Mouse (Mus musculus): ENCODE measurements around the gene Tspan3. TPM values are rescaled to one million over a fixed set of nuclear protein-coding genes. Genes with fewer than 3 reads are reported as not detected.

Gene Tspan3
- total RNA-seq, 2 experiments from 2014 or later: 126 to 152 TPM

DNA sequence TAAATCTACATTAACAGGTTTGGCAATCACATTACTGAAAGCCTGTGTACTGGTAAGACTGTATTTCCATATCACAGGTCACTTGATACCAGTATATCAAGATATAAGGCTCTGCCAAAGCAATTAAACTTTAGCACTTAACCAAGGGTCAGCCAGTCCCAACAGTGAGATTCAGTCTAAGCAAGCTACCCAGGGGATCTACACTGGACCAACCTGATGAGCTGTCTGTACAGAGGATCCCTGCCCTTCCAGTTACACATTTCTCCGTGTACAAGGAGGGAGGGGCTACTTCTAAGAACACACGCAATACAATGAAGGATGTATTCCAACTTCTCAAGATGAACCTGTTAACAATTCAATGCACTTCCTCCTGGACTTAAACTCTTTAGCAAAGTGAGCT lies 7.2 kb downstream of the Tspan3 start:
- DNase-seq: no peak

DNA sequence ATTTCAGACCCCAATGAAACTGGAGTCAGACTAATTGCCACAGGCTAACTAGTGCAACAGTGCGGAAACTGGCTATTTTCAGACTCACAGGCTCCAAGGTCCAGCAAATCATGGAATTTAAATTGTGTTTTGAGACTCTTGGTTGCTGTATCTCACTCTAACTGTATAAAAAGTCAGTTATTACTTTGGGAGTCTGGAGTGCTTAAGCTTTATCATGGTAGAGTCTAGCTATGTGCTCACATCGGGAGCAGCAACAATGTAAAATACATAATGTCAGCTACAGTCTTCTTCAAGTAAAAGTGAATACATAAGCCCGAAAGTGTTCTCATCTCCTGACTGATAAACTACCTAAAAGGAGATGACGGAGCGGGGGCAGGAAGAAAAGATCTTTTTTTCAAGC lies 10.7 kb downstream of the Tspan3 start:
- DNase-seq: no peak

DNA sequence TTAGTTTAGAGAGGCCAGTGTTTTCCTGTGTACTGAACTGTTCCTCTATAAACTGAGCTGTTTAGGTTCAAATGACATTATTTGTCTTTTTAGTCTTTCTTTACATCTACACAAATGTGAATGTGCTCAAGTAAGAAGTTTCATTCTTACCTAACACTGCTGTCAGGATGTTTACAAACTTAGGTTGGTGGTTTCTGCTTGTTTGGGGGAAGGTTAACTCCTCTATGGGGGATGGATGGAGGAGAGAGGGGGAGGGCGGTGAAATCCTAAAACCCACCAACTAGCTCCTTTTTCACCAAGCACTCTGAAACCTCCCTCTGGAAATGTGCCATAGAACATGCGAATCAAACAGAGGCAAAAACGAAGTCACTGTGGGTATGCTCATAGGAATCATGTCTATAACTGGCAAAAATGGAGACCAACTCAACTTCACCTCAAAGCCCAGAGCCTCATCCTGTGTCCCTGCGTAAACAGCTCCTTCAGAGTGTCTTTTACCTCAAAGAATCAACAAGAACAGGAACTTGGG lies 12.7 kb downstream of the Tspan3 start:
- DNase-seq: no peak

DNA sequence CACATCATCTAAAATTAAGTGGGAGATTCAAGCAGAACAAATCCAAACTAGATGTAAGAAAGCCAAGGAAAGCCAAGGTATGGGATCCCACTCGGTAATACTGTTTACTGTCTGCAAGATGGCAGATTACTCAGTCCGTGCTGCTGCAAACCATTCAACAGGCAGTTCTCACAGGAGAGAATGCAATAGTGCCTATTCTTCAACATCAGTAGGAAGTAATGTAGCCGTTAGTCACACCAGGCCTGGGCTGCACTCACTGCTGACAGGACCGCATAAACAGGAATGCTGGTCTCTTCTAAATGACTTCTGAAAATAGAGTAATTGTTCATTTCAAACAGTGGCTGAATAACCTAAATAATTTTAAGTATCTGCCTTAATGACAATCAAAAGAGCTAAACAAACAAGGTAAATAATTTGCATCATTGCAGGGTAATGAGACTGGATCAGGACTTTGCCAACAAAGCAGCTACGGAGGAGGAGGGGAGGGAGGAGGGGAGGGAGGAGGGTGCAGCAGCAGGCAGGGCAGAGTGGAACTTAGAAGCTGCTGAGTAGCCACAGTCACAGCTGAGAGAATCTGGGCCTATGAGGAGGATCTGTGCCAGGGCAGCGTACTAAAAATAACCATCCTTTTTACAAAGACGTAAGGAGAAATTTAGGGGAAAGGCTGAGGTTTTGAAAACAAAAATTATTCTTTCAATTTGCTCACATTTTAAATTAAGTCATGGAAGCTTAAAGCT lies 13.4 kb downstream of the Tspan3 start:
- peak; percentile 57 for DNase-seq

DNA sequence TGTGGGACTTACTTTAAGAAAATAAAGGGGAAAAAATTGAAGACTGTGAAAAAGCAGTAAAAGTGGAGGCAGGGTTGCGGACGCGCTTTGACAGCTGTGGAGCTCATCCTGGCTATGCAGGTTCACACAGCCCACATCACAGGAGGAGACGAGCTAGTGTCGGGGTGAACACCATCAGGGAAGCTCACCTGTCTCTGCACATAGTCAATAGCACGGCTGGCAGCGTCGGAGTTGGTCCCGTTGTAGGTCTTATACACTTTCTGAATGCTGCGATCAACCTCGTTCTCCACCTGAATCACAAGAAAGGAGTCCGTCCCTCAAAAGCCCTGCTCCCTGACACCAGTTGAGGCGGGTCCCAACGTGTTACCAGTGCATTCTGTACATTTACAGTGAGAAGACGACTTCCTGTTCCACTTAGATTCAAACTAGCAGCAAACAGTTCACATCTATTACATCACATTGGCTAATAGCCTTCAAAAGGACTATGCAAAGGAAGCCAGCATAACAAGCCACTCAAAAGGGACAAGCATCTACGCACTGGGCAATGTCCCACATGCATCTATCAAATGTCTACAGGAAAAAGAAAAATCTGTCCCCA lies 18.9 kb downstream of the Tspan3 start:
- DNase-seq: no peak

DNA sequence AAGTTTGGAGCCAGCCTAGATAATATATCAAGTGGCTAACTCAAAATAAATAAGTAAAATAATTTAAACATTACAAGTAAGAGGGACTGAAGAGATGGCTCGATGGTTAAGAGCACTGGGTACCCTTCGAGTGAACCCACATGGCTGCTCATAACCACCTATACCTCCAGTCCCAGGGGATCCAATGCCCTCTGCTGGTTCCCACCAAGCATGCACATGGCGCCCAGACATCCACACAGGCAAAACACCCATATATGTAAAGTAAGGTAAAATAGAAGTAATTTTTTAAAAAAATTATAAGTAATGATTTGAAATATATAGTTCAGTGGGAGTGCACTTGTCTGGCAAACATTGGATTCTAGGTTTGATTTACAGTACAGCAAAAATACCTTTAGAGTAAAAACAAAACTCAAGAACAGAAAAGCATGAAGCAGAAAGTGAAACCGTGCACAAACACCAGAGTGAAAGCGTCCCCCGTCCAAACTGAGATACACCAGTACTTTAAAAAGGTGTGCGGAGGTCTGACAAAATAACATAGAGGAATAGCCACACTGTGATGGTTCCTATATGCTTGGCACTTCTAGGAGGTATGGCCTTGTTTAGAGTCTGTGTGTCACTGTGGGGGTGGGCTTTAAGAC lies 20.8 kb downstream of the Tspan3 start:
- no peak for DNase-seq

DNA sequence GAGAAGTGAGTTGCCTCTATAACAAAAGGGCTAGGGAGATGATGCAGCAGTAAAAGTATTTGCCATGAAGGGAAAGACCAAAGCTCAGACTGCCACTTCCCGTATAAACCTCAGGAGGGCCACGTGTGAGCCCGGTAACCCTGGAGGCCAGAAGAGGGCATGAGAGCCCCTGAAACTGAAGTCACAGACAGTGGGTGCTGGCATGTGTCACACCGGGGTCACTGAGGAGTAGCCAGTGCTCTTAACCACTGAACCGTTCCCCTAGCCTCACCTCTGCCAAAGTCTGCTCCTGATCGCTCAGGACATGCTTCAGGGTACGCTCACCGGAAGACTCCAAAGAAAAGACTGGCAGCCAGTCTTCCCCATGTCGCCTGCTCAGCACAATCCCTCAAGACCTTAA lies 23.5 kb downstream of the Tspan3 start:
- no peak for DNase-seq

DNA sequence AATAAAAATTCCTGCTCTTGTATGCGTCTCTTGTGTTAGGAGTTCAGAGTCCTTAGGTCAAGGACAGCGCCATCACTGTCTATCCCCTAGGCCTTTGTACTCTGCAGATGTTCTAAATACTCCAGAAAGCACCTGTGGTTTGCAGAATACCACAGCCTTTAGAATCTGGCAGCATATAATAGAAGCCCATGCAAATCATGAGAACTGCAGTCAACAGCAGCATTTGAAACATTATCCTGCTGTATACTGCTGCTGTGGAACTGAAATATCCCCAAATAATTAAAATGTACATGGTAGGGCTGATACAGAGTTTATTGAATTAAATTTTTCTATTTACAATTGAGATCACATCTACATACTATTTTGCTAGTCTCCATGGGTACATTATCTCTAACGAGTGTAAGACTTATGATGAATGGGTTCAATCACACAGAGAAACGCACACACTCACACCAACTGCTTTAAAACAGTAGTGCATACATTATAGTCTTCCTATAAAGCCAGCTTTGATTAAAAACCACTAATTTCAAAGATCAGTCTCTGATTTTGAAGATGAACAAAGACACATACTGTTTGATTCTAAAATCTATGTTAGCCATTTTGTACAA lies 29.6 kb downstream of the Tspan3 start:
- no peak for DNase-seq

DNA sequence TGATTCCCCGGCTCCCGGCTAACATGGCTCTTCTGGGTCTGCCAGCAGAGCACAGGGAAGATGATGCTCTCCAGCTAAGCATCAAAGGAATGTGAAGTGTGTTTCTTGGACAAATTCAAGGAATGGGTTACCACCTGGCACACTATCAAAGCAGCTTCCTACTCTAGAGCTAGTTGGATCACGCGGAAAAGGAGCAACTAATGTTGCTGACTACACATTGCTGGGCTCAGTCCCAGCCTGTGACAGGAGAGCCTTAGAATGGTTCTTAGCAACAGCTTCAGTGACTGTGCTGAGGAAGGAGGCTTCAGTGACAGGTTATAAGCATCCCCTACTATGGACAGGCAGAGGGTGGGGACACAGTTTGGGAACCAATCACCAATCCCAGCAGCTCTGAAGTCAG lies 30.7 kb downstream of the Tspan3 start:
- DNase-seq: no peak

DNA sequence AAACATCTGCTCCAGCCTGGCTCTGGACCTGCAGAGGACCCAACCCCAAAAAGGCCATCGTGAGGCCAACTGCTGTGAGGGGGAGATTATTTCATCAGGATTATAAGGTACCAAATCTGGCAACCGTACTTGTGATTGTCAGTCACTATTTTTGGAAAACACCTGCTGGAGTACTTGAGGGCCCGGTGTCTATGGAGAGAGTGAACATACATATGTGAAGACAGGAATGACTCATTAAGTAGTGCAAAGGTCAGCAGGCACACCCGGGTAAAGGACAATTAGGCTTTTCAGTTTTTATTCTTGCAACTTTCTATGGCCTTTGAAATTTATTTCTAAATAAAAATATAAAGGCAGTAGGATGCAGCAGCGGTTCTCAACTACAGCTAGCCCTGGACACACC lies 31.3 kb downstream of the Tspan3 start:
- DNase-seq: no peak

DNA sequence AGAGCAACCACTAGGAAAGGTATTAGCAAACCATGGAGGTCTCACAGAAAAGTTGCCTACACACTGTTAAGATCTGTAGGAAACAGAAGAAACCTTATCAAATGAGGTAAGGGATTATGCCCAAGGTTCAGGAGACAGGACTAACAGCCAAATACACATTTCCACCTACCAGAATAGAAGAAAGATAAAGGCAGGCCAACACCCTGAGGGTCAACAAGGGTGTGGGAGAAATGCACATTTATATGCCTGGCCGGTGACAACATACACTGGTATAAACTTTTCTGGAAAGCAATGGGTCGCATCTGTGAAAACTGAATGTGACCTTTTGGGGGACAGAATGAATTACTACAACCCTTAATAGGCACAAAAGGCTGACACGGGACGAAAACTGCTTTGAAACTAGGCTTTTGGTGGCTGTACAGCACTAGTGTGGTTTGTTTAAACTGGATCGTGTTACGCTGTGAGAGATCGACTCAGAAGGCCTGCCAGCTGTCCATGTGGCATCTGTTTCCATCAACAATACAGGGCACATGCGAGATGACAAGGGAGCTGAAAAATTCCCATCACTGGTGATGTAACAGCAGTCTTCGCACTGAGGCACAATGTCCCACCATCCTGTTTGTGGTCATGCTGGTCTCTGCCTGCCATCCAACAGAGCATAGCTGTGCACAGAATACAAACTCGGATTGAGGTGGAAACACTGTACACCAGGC lies 33.3 kb downstream of the Tspan3 start:
- DNase-seq: no peak

DNA sequence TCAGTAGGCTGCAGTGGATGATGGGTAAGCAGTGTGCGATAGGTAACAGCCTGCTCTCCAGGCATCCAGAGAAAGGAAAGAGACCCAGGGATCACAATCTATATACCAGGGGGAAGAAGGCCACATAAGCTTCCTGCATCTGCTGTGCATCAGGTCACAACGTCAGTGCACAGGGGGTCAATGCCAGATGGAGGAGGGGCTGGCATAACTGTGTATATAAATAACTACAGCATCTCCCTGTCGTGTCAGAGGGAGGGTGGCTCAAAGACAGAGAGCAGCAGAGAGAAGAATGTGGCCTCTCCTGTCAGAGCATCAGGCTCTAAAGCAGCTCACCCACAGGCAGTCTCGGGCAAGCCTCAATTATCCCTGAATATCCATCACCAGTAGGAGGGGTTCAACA lies 34.7 kb downstream of the Tspan3 start:
- no peak for DNase-seq

DNA sequence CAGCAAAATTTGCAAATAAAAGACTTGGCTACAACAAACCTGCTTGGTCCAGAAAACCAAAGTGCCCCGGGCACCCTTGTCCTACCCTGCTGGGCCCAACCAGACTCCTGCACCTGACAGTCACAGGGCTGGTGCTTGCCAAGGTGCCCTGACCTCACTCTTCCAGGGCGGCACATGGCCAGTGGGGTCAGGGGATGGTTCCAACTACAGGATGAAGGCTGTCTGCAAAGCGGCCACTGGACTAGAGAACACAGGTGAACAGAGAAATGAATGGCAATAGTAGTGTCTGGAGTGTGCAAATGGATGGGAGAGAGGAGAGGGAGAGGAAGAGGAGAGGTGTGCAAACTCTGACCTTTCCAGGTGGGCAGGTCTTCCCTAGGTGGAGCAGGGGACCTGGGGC lies 35.3 kb downstream of the Tspan3 start:
- no peak for DNase-seq

DNA sequence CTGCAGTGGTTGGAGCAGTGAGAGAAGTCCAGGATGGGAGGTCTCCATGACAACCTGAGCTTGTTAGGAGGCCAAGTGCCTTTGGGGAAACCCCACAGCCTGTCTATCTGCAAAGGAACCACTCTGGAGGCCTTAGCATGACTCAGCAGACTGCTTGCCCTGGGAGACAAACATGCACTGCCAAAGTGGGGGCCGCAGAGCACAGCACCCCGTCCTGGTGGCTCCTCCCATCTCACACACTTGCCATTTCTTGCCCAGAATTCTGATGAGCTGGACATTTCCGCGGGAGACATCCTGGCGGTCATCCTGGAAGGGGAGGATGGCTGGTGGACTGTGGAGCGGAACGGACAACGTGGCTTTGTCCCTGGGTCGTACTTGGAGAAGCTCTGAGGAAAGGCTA lies 36.9 kb downstream of the Tspan3 start:
- DNase-seq: no peak

DNA sequence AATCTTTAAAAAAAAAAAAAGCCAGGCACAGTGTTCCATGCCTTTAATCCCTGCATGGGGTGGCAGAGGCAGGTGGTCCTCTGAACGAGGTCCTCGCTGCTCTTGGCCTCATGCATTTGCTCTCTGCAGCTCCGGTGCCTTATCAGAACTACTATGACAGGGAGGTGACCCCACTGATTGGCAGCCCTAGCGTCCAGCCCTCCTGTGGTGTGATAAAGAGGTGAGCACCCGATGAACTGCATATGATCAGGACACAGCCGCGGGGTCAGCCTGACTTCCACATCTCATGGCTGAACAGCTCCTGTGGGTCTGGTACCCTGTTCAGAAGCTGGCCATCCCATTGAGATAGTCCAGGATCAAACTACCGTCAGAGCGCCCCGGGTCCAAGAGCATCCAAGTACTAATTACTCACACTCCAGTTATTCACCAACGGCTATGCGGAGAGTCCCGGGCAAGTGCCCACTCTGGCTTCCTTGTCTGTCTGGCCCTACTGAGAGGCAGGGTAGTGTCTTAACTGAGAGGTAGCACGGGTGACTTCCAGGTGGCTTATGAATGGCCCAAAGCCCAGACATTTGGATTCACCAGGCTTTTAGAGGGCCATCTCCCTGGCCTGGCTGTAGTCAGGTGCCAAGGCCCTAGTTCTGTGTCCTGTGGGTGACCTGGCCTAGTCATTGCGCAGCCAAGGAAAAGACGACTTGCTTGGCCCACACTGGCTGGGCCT lies 38.7 kb downstream of the Tspan3 start:
- no peak for DNase-seq

DNA sequence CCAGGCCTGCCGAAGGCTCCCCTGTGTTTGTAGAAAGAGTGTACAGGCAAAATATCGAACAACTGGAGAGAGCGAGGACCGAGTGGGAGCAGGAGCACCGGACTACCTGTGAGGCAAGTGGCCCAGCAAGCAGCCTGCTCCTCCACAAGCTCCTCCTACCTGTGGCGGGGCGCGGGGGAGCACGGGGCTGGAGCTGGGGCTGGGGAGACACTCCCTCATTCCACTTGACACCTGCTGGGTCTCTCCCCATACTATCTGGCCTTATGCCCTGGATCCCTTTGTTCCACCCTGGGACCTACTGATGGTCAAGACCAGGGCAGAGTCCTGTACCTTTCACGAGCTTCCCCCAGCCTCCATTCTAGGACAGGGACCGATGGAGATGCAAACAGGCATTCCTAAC lies 40.7 kb downstream of the Tspan3 start:
- no peak for DNase-seq

DNA sequence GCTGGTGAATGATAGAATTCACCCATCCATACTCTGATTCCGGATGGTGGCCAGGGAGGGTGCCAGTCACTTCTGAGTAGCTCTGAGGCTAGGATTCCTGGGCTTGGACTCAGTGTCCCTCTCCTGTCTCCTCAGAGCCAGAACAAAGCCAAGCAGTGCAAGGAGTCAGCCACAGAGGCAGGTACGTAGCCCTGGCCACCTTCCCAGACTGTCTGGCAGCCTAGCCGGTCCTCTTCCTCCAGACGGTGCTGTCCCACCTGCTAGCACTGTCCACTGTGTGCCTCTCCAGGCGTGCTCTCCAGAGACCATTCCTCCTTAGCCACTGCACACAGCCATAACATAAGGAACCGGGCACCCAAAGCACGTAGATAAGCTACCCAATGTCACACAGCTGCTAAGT lies 41.7 kb downstream of the Tspan3 start:
- no peak for DNase-seq

DNA sequence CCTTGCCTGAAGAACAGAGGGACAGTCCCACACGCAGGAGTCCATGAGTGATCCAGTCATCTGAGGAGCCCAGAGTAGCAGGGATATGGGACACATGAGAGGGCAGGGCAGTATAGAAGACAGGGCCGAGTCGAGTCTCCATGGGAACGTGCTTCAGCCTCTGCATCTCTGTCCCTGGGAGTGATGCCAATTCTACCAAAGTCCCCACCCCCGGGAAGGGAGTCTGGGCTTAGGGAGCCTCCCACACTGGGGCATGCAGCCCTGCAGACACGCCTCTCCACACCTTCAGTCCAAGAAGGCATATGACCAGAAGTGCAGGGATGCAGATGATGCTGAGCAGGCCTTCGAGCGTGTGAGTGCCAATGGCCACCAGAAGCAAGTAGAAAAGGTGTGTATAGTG lies 42.3 kb downstream of the Tspan3 start:
- peak; percentile 36 for DNase-seq

DNA sequence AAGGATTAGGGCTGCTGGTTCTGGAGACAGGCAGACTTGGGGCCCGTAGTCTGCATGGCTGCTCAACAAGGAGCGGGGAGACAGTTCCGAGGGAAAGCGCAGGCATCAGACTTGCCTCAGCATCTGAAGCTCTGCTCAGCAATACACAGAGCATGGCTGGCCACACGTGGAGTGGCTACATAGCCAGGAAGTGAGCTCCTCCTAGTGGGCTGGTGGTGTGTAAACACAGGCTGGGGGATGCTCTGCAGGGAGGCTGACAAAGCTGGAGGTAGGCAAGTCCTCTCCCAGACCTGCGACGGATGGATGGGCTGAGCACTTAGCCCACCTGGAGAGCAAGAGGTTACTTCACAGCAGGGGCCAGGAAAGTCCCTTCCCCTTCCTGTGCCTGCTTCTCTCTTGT lies 44.2 kb downstream of the Tspan3 start:
- DNase-seq: peak; percentile 54

DNA sequence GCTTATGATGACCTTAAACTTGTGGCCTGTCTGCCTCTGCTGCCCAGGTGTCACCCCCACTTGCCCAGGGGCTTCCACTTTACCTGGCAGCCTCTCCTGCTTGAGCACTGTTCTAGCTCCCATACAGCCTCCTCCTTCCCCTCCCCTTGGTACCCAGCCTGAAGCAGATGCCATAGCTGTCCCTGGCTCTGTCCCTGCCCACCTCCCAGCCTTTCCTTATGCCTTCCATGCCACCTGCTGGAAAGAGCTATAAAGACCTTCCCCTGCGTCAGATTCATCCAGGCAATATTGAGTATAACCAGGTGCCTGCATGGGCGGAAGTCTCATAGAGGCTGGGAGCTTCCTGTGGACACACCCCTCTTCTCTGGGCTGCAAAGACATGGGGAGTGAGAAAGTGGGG lies 45.6 kb downstream of the Tspan3 start:
- no peak for DNase-seq

DNA sequence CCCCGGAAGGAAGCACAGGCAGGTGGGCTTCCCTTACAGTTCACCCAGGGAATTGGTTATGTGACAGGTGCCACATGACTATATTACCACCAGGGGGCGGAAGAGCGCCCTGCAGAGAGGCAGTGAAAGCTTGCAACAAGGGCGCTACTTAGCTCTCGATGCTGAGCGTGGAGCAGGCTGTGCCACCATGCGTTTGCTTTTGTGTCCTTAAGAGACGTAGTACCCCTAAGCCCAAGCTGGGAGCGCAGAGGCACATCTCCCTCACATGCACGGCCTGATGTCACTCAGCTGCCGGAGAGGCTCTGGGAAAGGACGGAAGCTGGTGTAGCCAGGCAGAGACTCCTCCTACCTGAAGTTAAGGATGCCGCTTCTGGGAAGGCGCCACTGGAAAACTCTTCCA lies 46.7 kb downstream of the Tspan3 start:
- DNase-seq: peak; percentile 76

DNA sequence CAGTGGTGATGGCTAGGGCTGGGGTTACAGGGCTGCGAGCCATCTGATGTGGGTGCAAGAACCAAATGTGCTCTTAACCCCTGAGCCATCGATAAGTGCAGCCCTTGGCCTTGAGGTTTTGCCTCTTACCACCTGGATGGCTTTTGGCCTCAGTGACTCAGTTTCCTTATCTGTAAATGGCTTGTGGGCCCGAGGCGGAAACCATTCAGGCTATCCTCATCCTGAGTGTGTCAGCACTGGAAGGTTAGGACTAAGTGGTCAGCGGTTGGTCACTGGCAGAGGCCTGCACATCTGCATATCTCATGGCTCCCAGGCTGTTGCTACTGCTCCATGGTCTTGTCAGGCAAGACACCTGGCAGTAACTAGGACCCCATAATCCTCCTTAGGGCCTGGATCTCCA lies 47.2 kb downstream of the Tspan3 start:
- DNase-seq: no peak

Data from adrenal gland, postnatal 10 days (tissue).